Mouse (Mus musculus): ENCODE results near the gene Disp1.

Gene Disp1

GRCm38 (mm10) chr1:183200926-183201325 is 20.4 kb downstream of the Disp1 start:
- DNase-seq (ENCODE audit: low spot score in 2 of 2) = no peak

- no peak for DNase-seq (ENCODE audit: low spot score in 2 of 2)
These were observed 26.6 kb downstream of the Disp1 start for GRCm38 (mm10) chr1:183194763-183195162.

- DNase-seq (ENCODE audit: low spot score in 2 of 2) = no peak
These were observed 27.2 kb downstream of the Disp1 start for GRCm38 (mm10) chr1:183194151-183194550.

GRCm38 (mm10) chr1:183191398-183191797 is 29.9 kb downstream of the Disp1 start:
- DNase-seq (ENCODE audit: low spot score in 2 of 2) = no peak

GRCm38 (mm10) chr1:183190456-183190855 is 30.9 kb downstream of the Disp1 start:
- DNase-seq (ENCODE audit: low spot score in 2 of 2) = no peak

GRCm38 (mm10) chr1:183189014-183189662 is 32.2 kb downstream of the Disp1 start:
- no peak for DNase-seq (ENCODE audit: low spot score in 2 of 2)

GRCm38 (mm10) chr1:183188115-183189013 is 33.0 kb downstream of the Disp1 start:
- DNase-seq (ENCODE audit: low spot score in 2 of 2) = no peak

GRCm38 (mm10) chr1:183185560-183185959 is 35.8 kb downstream of the Disp1 start:
- DNase-seq (ENCODE audit: low spot score in 2 of 2) = no peak

GRCm38 (mm10) chr1:183184681-183185080 is 36.6 kb downstream of the Disp1 start:
- DNase-seq (ENCODE audit: low spot score in 2 of 2) = no peak

GRCm38 (mm10) chr1:183183565-183183964 is 37.8 kb downstream of the Disp1 start:
- DNase-seq (ENCODE audit: low spot score in 2 of 2) = no peak

- no peak for DNase-seq (ENCODE audit: low spot score in 2 of 2)
These were observed 38.5 kb downstream of the Disp1 start for GRCm38 (mm10) chr1:183182641-183183414.

GRCm38 (mm10) chr1:183181030-183181395 is 40.3 kb downstream of the Disp1 start:
- no peak for DNase-seq (ENCODE audit: low spot score in 2 of 2)

- DNase-seq (ENCODE audit: low spot score in 2 of 2) = no peak
These were observed 40.9 kb downstream of the Disp1 start for GRCm38 (mm10) chr1:183180301-183181029.

GRCm38 (mm10) chr1:183179316-183179715 is 42.0 kb downstream of the Disp1 start:
- DNase-seq (ENCODE audit: low spot score in 2 of 2) = no peak

- no peak for DNase-seq (ENCODE audit: low spot score in 2 of 2)
These were observed 46.1 kb downstream of the Disp1 start for GRCm38 (mm10) chr1:183175236-183175635.

GRCm38 (mm10) chr1:183171095-183171494 is 50.2 kb downstream of the Disp1 start:
- no peak for DNase-seq (ENCODE audit: low spot score in 2 of 2)

- no peak for DNase-seq (ENCODE audit: low spot score in 2 of 2)
These were observed 52.9 kb downstream of the Disp1 start for GRCm38 (mm10) chr1:183168465-183168864.

GRCm38 (mm10) chr1:183167776-183168175 is 53.5 kb downstream of the Disp1 start:
- DNase-seq (ENCODE audit: low spot score in 2 of 2) = no peak

GRCm38 (mm10) chr1:183166700-183167099 is 54.6 kb downstream of the Disp1 start:
- no peak for DNase-seq (ENCODE audit: low spot score in 2 of 2)

GRCm38 (mm10) chr1:183164648-183165071 is 56.7 kb downstream of the Disp1 start:
- DNase-seq (ENCODE audit: low spot score in 2 of 2) = no peak

- no peak for DNase-seq (ENCODE audit: low spot score in 2 of 2)
These were observed 57.1 kb downstream of the Disp1 start for GRCm38 (mm10) chr1:183164190-183164580.
